Mouse (Mus musculus): ENCODE measurements at regions not wholly inside any gene's neighbourhood (a gene's known extent, or its start where the extent isn't known, plus 50 kb on each side); places are given as distances from the start of the nearest gene placed in this dataset.

DNA sequence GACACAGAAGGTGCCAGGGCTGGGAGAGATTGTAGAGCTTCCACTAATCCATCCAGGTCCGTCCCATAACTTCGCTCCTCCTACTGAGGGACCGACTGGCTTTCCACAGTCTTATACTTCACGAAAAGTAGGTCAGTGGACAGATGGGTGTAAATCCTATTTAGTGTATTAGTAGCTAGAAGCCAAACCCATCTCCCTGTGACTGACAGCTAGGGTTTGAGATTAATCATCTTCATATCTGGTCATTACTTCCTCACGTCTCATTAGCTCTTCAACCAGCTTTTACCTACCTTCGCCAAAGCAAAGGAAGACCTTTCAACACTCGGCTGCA is 60.4 kb upstream of the Scaf11 start:
- no peak for DNase-seq (ENCODE audit: low spot score)
- no peak overlapping the region for H3K4me3 ChIP-seq
- H3K27me3 ChIP-seq (ENCODE audit: low read depth, poor library complexity, severe bottlenecking): no peaks in the 10 kb centered on the region
- H3K9me3 ChIP-seq (replicated peaks): no peaks in the 10 kb centered on the region
- H3K27ac ChIP-seq: no peak overlapping the region
- WGBS: 91% methylated on average over 7 of the region's 7 CpGs
- H3K4me1 ChIP-seq: no peaks in the 10 kb centered on the region
- no peaks in the 10 kb centered on the region for H3K36me3 ChIP-seq

- no peak overlapping the region for H3K27ac ChIP-seq
- H3K9me3 ChIP-seq (replicated peaks): no peaks in the 10 kb centered on the region
- H3K36me3 ChIP-seq: no peaks in the 10 kb centered on the region
- DNase-seq (ENCODE audit: low spot score): peak; percentile 50
- no peak overlapping the region for H3K4me3 ChIP-seq
- H3K4me1 ChIP-seq: no peaks in the 10 kb centered on the region
- 78% methylated on average over 18 of the region's 18 CpGs for WGBS
- H3K27me3 ChIP-seq (ENCODE audit: low read depth, poor library complexity, severe bottlenecking): no peaks in the 10 kb centered on the region
Observed at GRCm38 (mm10) chr15:96520412-96521124, 59.9 kb upstream of the Scaf11 start.

- Histone ChIP-seq H3K4me1 (no peaks in the 10 kb centered on the region), H3K4me3 (no peak overlapping the region), H3K27me3 (ENCODE audit: low read depth, poor library complexity, severe bottlenecking) (no peaks in the 10 kb centered on the region), H3K27ac (no peak overlapping the region), H3K9me3 (replicated peaks) (no peaks in the 10 kb centered on the region), H3K36me3 (no peaks in the 10 kb centered on the region)
- no peak for DNase-seq (ENCODE audit: low spot score)
- 85% methylated on average over 10 of the region's 10 CpGs for WGBS
Observed at GRCm38 (mm10) chr15:96518156-96518555, 57.5 kb upstream of the Scaf11 start.

GRCm38 (mm10) chr15:96515620-96516019 is 55.0 kb upstream of the Scaf11 start:
- Histone ChIP-seq H3K9me3 (replicated peaks) (no peaks in the 10 kb centered on the region), H3K4me3 (no peak overlapping the region), H3K4me1 (no peaks in the 10 kb centered on the region), H3K36me3 (no peaks in the 10 kb centered on the region), H3K27me3 (ENCODE audit: low read depth, poor library complexity, severe bottlenecking) (no peaks in the 10 kb centered on the region), H3K27ac (no peak overlapping the region)
- no peak for DNase-seq (ENCODE audit: low spot score)
- WGBS: 91% methylated on average over 2 of the region's 2 CpGs

GRCm38 (mm10) chr15:96512636-96513035 is 52.0 kb upstream of the Scaf11 start:
- Histone ChIP-seq H3K36me3 (no peaks in the 10 kb centered on the region), H3K9me3 (replicated peaks) (no peaks in the 10 kb centered on the region)
- 94% methylated on average over 1 of the region's 1 CpGs for WGBS

More at GRCm38 (mm10) chr15:96512636-96513035, 52.0 kb upstream of the Scaf11 start:
- no peak for DNase-seq (ENCODE audit: low spot score)
- H3K27me3 ChIP-seq (ENCODE audit: low read depth, poor library complexity, severe bottlenecking): no peaks in the 10 kb centered on the region
- H3K4me1 ChIP-seq: no peaks in the 10 kb centered on the region
- H3K4me3 ChIP-seq: no peak overlapping the region
- no peak overlapping the region for H3K27ac ChIP-seq

Measured in limb, embryonic 10.5 days (tissue).